Mouse (Mus musculus): ENCODE results near the gene Lama5.

Lama5 gene

GRCm38 (mm10) chr2:180224647-180225043 lies 1.0 kb downstream of the Lama5 start:
- DNase-seq (ENCODE audit: low read depth): no peak

- no peak for DNase-seq (ENCODE audit: low read depth)
Measured at GRCm38 (mm10) chr2:180222250-180222649, 3.4 kb downstream of the Lama5 start.

DNA sequence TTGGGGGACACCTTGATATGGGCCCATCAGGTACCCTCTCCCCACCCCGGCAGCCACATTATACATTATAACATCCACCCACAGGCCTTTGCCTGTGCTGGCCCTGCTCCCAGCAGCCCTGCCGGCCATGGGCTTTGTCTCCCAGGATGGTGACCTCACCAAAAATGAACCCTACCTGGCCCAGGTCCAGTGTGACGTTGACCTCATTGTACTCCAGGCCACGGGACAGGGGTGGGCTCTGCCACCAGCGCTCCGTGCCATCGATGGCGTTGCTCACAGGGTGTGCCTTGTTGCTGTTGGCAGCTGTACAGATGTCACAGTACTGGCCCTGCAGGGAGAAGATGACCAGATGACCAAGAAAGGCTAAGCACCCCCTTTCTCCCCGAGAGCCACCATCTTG lies 4.6 kb downstream of the Lama5 start:
- no peak for DNase-seq (ENCODE audit: low read depth)

DNA sequence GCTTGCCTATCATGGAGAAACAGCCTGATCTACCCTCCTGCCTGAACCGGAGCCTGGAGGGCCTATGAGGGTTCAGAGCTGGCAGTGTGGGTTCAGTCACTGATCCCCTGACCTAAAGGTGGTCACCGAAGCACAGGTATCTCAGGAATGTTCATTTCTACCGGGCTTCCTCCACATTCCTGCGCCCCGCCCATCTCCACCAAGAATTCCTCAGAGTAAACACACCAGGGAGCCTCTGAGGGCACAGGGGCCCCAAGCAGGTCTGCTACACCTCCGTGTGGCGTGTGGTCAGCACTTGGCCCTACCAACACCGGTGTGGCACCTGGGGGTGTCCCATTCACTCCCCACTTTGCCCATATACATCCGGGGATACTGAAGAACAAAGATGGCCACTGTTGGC lies 5.5 kb downstream of the Lama5 start:
- no peak for DNase-seq (ENCODE audit: low read depth)

- DNase-seq (ENCODE audit: low read depth): no peak
Measured at GRCm38 (mm10) chr2:180219145-180219943, 6.3 kb downstream of the Lama5 start.

- DNase-seq (ENCODE audit: low read depth): no peak
Measured at GRCm38 (mm10) chr2:180218677-180219076, 7.0 kb downstream of the Lama5 start.

DNA sequence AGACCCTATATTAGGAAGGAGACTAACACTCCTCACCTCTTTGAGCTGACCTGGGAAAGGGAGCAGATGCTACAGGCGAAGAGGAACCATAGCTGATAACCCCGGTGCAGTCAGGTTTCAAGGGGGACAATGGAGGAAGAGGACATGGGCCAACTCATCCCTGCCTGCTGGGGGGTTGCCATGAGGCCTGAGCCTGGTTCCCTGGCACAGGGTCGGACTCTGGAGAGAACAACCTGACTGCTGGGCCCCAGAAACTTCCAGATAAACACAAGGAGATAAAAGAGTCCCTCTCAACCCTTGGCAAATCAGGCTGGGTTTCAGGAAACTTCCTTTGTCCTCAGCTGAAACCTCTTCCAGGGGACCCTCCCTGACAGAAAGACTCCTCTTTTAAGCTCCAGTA lies 7.4 kb downstream of the Lama5 start:
- DNase-seq (ENCODE audit: low read depth): no peak

DNA sequence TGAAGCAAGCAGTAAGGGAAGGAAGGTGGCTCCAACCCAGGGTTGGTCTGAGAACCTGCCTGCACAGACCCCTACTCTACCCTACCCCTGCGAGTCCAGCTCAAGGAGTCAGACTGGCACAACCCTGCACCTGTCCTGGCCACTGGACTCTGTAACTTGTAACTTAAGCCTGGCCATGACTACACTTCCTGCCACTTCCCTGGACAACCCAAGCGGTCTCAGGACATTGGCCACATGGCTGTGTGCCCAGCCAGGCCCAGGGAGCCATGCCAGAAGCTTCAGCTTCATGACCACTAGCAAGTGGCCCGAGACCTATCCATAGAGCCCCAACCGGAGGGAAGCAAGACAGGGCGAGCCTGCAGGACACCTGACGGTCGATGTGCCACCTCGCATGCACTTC lies 8.1 kb downstream of the Lama5 start:
- no peak for DNase-seq (ENCODE audit: low read depth)

DNA sequence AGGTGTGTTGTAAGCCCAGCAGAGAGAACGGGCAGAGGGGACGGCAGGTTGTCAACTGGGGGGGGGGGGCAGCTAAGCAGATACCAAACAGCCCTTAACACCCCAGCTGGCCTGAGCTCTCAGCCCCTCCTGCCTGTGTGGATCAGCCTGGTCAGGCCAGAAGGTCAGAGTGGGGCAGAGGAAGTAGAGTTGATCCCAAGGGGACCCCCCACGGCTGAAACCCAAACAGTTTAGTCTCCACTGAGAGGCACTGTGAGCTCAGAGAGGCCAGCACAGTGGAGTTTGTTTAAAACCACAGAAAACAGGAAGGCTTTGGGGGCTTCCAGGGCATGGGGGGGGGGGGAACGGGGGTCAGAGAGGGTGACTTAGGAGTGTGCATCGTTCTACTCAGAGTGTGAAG lies 8.7 kb downstream of the Lama5 start:
- no peak for DNase-seq (ENCODE audit: low read depth)

- no peak for DNase-seq (ENCODE audit: low read depth)
Measured at GRCm38 (mm10) chr2:180215951-180216350, 9.7 kb downstream of the Lama5 start.

DNA sequence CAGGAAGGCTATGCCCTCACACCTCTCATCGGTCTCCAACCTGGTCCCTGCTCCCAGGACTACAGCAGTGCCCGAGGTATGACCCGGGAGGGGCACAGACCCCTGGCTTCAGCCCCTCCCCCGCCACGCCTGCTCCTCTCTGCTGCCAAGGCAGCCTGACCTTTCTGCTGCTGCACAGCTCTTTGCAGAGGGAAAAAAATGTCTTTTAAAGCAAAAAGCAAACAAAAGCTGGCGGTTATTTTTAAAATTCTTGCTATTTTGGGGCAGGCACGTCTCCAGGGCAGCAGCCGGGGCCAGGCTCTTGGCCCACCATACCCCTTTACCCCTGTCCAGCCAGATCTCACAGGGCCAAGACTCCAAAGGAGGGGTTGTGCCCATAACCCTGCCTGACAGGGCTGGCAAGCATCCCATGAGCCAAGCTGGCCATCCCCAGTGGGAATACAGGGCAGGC lies 10.6 kb downstream of the Lama5 start:
- DNase-seq (ENCODE audit: low read depth): no peak

DNA sequence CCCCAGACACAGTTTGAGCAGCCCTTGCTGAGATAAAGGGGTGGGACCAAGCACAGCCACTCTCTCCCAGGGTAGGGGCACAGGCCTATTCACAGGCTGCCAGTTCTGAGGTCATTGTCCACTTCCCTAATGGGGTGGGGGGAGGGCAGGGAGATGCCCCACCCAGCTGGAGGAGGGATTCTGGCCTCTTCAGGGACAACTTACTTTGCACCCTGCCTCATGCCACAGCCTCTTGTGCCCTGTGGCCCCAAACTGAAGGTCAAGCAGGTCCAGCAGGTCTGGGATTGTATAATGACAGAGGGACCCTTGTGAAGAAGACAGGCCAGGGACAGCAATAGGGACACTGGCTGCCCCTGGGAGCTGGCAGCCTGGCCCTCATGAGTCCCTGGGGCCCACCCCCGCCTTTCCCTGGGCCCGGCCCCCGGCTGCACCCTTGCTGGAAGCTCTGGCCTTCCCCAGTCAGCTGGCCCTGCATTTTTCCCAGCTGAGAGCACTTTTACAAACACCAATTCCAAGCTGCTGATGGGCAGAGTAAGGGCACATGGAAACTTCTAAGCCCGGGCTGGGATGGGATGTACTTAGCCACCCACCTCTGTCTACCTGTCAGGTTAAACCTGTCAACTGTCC lies 11.2 kb downstream of the Lama5 start:
- DNase-seq (ENCODE audit: low read depth): no peak

GRCm38 (mm10) chr2:180212255-180212654 lies 13.4 kb downstream of the Lama5 start:
- DNase-seq (ENCODE audit: low read depth): no peak

DNA sequence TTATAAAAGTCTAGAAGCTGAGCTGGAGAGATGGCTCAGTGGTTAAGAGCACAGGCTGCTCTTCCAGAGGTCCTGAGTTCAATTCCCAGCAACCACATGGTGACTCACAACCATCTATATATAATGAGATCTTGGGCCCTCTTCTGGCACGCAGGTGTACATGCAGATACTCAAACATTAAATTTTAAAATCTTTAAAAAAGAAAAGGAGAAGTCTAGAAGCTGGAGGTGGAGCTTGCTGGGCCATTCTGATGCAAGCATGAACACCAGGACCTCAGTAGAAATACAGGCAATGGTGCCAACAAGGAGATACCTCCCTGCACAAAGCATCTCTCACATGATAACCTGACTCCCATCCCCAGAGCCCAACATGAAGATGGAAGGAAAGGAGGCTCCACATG lies 16.7 kb downstream of the Lama5 start:
- no peak for DNase-seq (ENCODE audit: low read depth)

GRCm38 (mm10) chr2:180207840-180208239 lies 17.8 kb downstream of the Lama5 start:
- DNase-seq (ENCODE audit: low read depth): no peak

DNA sequence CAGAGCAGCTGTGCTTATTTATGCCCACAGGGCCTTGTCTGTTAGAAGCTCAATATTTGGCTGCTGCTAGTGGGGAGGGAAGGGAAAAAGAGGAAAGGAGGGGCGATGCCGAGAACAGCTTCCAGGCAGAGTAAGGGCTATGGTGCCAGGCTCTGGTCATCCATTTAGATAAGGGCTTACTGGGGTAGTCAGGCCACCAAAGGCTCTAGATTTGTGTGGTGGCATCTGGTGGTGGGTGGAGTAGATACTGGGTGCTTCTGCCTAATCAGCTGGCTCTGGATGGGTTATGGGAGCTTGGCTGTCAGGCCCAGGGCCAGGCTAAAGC lies 19.7 kb downstream of the Lama5 start:
- no peak for DNase-seq (ENCODE audit: low read depth)

- no peak for DNase-seq (ENCODE audit: low read depth)
Measured at GRCm38 (mm10) chr2:180205083-180205955, 20.3 kb downstream of the Lama5 start.

- DNase-seq (ENCODE audit: low read depth): no peak
Measured at GRCm38 (mm10) chr2:180204501-180204900, 21.2 kb downstream of the Lama5 start.

- DNase-seq (ENCODE audit: low read depth): no peak
Measured at GRCm38 (mm10) chr2:180202805-180203204, 22.9 kb downstream of the Lama5 start.

GRCm38 (mm10) chr2:180202263-180202662 lies 23.4 kb downstream of the Lama5 start:
- no peak for DNase-seq (ENCODE audit: low read depth)

DNA sequence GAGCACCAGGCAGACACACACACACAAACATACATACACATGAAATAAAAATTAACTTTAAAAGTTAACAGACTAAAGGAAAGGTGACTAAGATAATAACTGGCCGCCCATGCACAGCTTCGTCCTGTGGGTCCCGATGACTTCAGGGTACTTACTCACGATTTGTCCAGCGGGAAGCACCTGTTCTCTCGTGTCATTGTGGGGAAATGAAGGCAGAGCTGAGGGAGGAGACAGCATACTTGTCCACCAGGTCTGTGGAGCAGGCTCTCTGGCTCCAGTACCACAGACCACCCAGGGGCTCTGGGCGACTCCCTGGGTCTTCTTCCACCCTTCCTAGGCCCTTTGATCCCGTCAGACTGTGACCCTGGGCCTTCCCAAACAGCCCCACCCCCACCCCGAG lies 24.4 kb downstream of the Lama5 start:
- DNase-seq (ENCODE audit: low read depth): no peak

DNA sequence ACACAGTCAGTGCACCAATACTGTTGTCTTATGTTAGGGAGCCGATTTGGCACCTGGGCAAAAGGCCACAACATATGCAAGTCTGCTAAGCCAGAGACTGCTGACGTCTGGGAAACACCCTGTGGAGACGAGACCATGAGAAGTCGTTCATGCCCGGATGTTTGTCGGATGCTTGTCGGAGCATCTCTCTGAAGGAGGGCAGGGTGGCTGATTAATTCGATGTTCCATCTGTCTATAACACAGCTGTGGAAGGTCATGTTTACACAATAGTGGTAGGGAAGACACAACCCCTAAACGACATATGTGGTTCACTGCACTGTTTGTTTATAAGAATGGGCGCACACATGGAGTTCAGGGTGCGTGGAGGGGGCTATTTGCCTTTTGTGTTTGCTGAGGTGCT lies 25.0 kb downstream of the Lama5 start:
- no peak for DNase-seq (ENCODE audit: low read depth)

- no peak for DNase-seq (ENCODE audit: low read depth)
Measured at GRCm38 (mm10) chr2:180198782-180199181, 26.9 kb downstream of the Lama5 start.
